8 mouse cellular contexts compared by ENCODE assay signal in genomic region chr11:46309808-46310555, GRCm38 (mm10). TPM values are rescaled to one million over a fixed set of nuclear protein-coding genes. Genes with fewer than 3 reads are reported as not detected.
DNase-seq lines count a peak whose midpoint lies in the region; ATAC-seq and TF ChIP-seq lines count a peak whose summit lies in the region.

No protein-coding gene starts in this region.

- H3K36me3 ChIP-seq in hindbrain, embryonic 10.5 days: no peaks in the 10 kb centered on the region

- DNase-seq in embryo, embryonic 10.5 days (ENCODE audit: low spot score): peak; percentile 42
- DNase-seq in embryo, embryonic 10 days (ENCODE audit: low spot score): no peak
- peak; percentile 90 for DNase-seq in brain, embryonic 14.5 days (ENCODE audit: low read depth)
- DNase-seq in hindbrain, embryonic 10.5 days (ENCODE audit: low spot score): peak; percentile 44
- no peak for DNase-seq in T-cell, adult 2 months (ENCODE audit: low spot score)
- DNase-seq in spleen, postnatal 36 days (ENCODE audit: low spot score in 2 of 2): no peak
- DNase-seq in layer of hippocampus, postnatal 10 days (ENCODE audit: low spot score in 2 of 2): no peak

- H3K4me1 ChIP-seq in hindbrain, embryonic 10.5 days (replicated peaks): peaks cover 47% of the 10 kb centered on the region

- peak overlapping the region; percentile 91 for H3K4me3 ChIP-seq in hindbrain, embryonic 10.5 days

- no peak for TF ChIP-seq POLR2A in brain, embryonic 14.5 days (IDR thresholded peaks at IDR 0.05; ENCODE audit: borderline replicate concordance, extremely low read depth, insufficient read depth, insufficient read length, poor library complexity, severe bottlenecking)

- no peaks in the 10 kb centered on the region for H3K27me3 ChIP-seq in hindbrain, embryonic 10.5 days (ENCODE audit: insufficient read depth, poor library complexity, severe bottlenecking)

- TF ChIP-seq CTCF in brain, embryonic 14.5 days (IDR thresholded peaks at IDR 0.05; ENCODE audit: borderline replicate concordance, extremely low read depth, insufficient read depth, insufficient read length): no peak

- H3K27ac ChIP-seq in hindbrain, embryonic 10.5 days: peak overlapping the region; percentile 93

- WGBS in hindbrain, embryonic 10.5 days: 47% methylated on average over 10 of the region's 10 CpGs

- peak; percentile 23; the same call in 1 of the 2 replicates for ATAC-seq in monocyte, adult 5-6 weeks (replicated peaks; ENCODE audit: insufficient number of reproducible peaks, low FRiP score, low TSS enrichment, poor library complexity, severe bottlenecking)

- no peaks in the 10 kb centered on the region for H3K9me3 ChIP-seq in hindbrain, embryonic 10.5 days

RNA-seq across cellular contexts. Expression of gene Cyfip2, which starts 2.7 kb away (rescaled TPM):
- polyA plus RNA-seq in brain, embryonic 14.5 days (2012; rRNA removed): 35.9 and 75.9 TPM in 2 replicates
- polyA plus RNA-seq in hindbrain, embryonic 10.5 days (2016; fragmentation: Nextera tagmentation; extraction: Ambion mirVana): 31.2 and 46.1 TPM in 2 replicates
- 120 to 188 TPM (median 136 TPM) in 3 replicates for total RNA-seq in monocyte, adult 5-6 weeks (2017)
- 100 to 1,000 TPM; 263 to 287 TPM for total RNA-seq in layer of hippocampus, postnatal 10 days (2021)

Comparison
In these comparisons a context has a peak if more than half of its experiments do, and no peak if none do; other contexts are left out.
1. DNase-seq: peak in embryo, embryonic 10.5 days (single experiment), brain, embryonic 14.5 days (single experiment) and hindbrain, embryonic 10.5 days (single experiment); none in embryo, embryonic 10 days (single experiment), T-cell, adult 2 months (single experiment), spleen, postnatal 36 days (0 of 2) and layer of hippocampus, postnatal 10 days (0 of 2).